Mouse (Mus musculus) cerebellum, adult 9-10 months (tissue): Measurements from ENCODE around the gene Tstd2.

Source experiments
- DNase-seq: peaks from one replicate; pipeline ENCODE4 v3.0.0; 2022

Tstd2 gene

GRCm38 (mm10) chr4:46138287-46139222 is at the start of gene Tstd2, which contains the start of gene Ncbp1:
Tstd2 (minus strand) TSS chr4:46138694.
Ncbp1 (plus strand) TSS chr4:46138613.
- peak; percentile 90 for DNase-seq

- DNase-seq: no peak
Observed at GRCm38 (mm10) chr4:46186466-46186865, 48.0 kb upstream of the Tstd2 start.

GRCm38 (mm10) chr4:46185890-46186289 is 47.4 kb upstream of the Tstd2 start:
- DNase-seq: no peak

- no peak for DNase-seq
Observed at GRCm38 (mm10) chr4:46185423-46185822, 46.9 kb upstream of the Tstd2 start.

GRCm38 (mm10) chr4:46182181-46182580 is 43.7 kb upstream of the Tstd2 start:
- no peak for DNase-seq

- no peak for DNase-seq
Observed at GRCm38 (mm10) chr4:46181168-46181567, 42.7 kb upstream of the Tstd2 start.

- DNase-seq: no peak
Observed at GRCm38 (mm10) chr4:46177496-46177895, 39.0 kb upstream of the Tstd2 start.

- no peak for DNase-seq
Observed at GRCm38 (mm10) chr4:46177018-46177417, 38.5 kb upstream of the Tstd2 start.

GRCm38 (mm10) chr4:46176313-46176712 is 37.8 kb upstream of the Tstd2 start:
- no peak for DNase-seq

GRCm38 (mm10) chr4:46171761-46172160 is 33.3 kb upstream of the Tstd2 start:
- DNase-seq: no peak

- no peak for DNase-seq
Observed at GRCm38 (mm10) chr4:46165831-46166230, 27.3 kb upstream of the Tstd2 start.

GRCm38 (mm10) chr4:46164027-46164426 is 25.5 kb upstream of the Tstd2 start:
- no peak for DNase-seq

- no peak for DNase-seq
Observed at GRCm38 (mm10) chr4:46151903-46152544, 13.5 kb upstream of the Tstd2 start.

- no peak for DNase-seq
Observed at GRCm38 (mm10) chr4:46146881-46147280, 8.4 kb upstream of the Tstd2 start.

- DNase-seq: no peak
Observed at GRCm38 (mm10) chr4:46144323-46144722, 5.8 kb upstream of the Tstd2 start.

- DNase-seq: no peak
Observed at GRCm38 (mm10) chr4:46137629-46138286, 736 bp downstream of the Tstd2 start.

- DNase-seq: no peak
Observed at GRCm38 (mm10) chr4:46131791-46132190, 6.7 kb downstream of the Tstd2 start.

- no peak for DNase-seq
Observed at GRCm38 (mm10) chr4:46130221-46130620, 8.3 kb downstream of the Tstd2 start.

GRCm38 (mm10) chr4:46129311-46130004 is 9.0 kb downstream of the Tstd2 start:
- DNase-seq: no peak

- DNase-seq: peak; percentile 89
Observed at GRCm38 (mm10) chr4:46126541-46126940, 12.0 kb downstream of the Tstd2 start.

GRCm38 (mm10) chr4:46123358-46123757 is 15.1 kb downstream of the Tstd2 start:
- DNase-seq: no peak

GRCm38 (mm10) chr4:46120767-46121166 is 17.7 kb downstream of the Tstd2 start:
- DNase-seq: no peak
